Mouse (Mus musculus): ENCODE measurements at regions not wholly inside any gene's neighbourhood (a gene's known extent, or its start where the extent isn't known, plus 50 kb on each side); places are given as distances from the start of the nearest gene placed in this dataset.

DNA sequence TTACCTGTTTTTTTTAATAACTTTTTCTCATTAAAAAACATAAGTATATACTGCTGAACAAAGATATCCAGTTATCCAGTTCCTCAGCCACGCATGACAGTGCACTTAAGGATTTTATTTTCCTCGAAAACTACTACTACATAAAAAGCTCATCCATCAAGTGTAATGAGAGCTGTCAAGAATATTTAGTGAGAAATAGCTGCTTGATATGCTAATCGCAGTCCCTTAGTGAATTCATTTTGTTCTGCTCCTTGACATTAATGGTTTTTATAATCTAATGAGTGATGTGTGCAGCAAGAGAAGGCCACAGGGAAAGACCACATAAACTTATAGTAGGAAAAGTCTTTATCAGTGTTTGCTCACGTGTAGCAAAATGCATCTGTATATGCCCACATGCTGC lies 754.0 kb upstream of the Slc39a10 start:
- TF ChIP-seq CTCF (IDR thresholded peaks at IDR 0.05) (no peak), EP300 (IDR thresholded peaks at IDR 0.05; ENCODE audit: insufficient read depth, low read depth, low read length) (no peak), POLR2A (IDR thresholded peaks at IDR 0.05; ENCODE audit: insufficient read depth, low read depth, low read length) (no peak)
